Mouse (Mus musculus): ENCODE data around the gene Hist1h3d. TPM values are rescaled to one million over a fixed set of nuclear protein-coding genes. Genes with fewer than 3 reads are reported as not detected.

Gene Hist1h3d
- total RNA-seq, 2 experiments from 2014 or later = 2.4 to 2.5 TPM

GRCm38 (mm10) chr13:23621532-23622174, 46.1 kb downstream of the Hist1h3d start:
- DNase-seq = peak; percentile 84 to 90

GRCm38 (mm10) chr13:23622175-23622671, 46.7 kb downstream of the Hist1h3d start, which contains the start of gene Hist1h1e:
Hist1h1e (minus strand) TSS chr13:23622558.
- DNase-seq = peak; percentile 92 to 93

- peak in 1 of 2 experiments; percentile 44 for DNase-seq
These were observed 47.4 kb downstream of the Hist1h3d start for GRCm38 (mm10) chr13:23622861-23623450.

Small RNA genes within 50 kb of the gene (microRNA-seq; reads per million reads assigned to microRNA genes)
- gene Gm44297 = 0 reads per million in 2 experiments
- gene Gm44359 = 0 reads per million in 2 experiments
- gene Gm44394 = 0 reads per million in 2 experiments

Other genes starting within 250 kb of the Hist1h3d start
- 10 to 100 TPM; 16.7 to 17.3 TPM for gene Zfp322a, start 206.6 kb upstream of the Hist1h3d start, total RNA-seq (2021)
- 1 to 10 TPM; 4.6 to 4.7 TPM for gene Abt1, start 151.9 kb upstream of the Hist1h3d start, total RNA-seq (2021)
- gene Btn1a1, start 109.9 kb upstream of the Hist1h3d start, total RNA-seq (2021) = not detected
- not detected for gene Btn2a2, start 86.9 kb upstream of the Hist1h3d start, total RNA-seq (2021)
- 100 to 1,000 TPM; 225 to 244 TPM for gene Hist1h4h, start 44.7 kb upstream of the Hist1h3d start, total RNA-seq (2021)
- 10 to 100 TPM in 1 of 2 experiments, 1 to 10 TPM in 1; 6.3 to 16.6 TPM for gene Hist1h2af, start 41.9 kb upstream of the Hist1h3d start, total RNA-seq (2021)
- gene Hist1h3g, start 40.3 kb upstream of the Hist1h3d start, total RNA-seq (2021) = 1 to 10 TPM; 3.1 TPM
- 1 to 10 TPM; 1.1 to 1.5 TPM for gene Hist1h2bh, start 32.4 kb upstream of the Hist1h3d start, total RNA-seq (2021)
- gene Hist1h3f, start 31.7 kb upstream of the Hist1h3d start, total RNA-seq (2021) = 1 to 10 TPM; 4.9 to 6.3 TPM
- gene Hist1h4f, start 24.1 kb upstream of the Hist1h3d start, total RNA-seq (2021) = 10 to 100 TPM; 24.1 to 27.9 TPM
- 1 to 10 TPM in 1 of 2 experiments, under 1 TPM in 1; 0.94 to 1.0 TPM for gene Hist1h1d, start 22.5 kb upstream of the Hist1h3d start, total RNA-seq (2021)
- 10 to 100 TPM; 11.6 to 16.2 TPM for gene Hist1h3e, start 13.4 kb upstream of the Hist1h3d start, total RNA-seq (2021)
- 1 to 10 TPM; 2.9 to 3.0 TPM for gene Hist1h2ae, start 4.5 kb upstream of the Hist1h3d start, total RNA-seq (2021)
- gene Hist1h2bg, start 4.4 kb upstream of the Hist1h3d start, total RNA-seq (2021) = 10 to 100 TPM; 18.2 to 25.6 TPM
- 10 to 100 TPM; 10.2 to 10.9 TPM for gene Hist1h2bf, start 1.6 kb upstream of the Hist1h3d start, total RNA-seq (2021)
- 1 to 10 TPM; 2.0 to 4.1 TPM for gene Hist1h2ad, start 1.4 kb upstream of the Hist1h3d start, total RNA-seq (2021)
- gene Hist1h4d, start 5.8 kb downstream of the Hist1h3d start, total RNA-seq (2021) = 10 to 100 TPM; 51.2 to 52.9 TPM
- gene Hist1h2be, start 45.4 kb downstream of the Hist1h3d start, total RNA-seq (2021) = 10 to 100 TPM in 1 of 2 experiments, 1 to 10 TPM in 1; 8.6 to 10.2 TPM
- 10 to 100 TPM; 19.6 to 19.7 TPM for gene Hist1h1e, start 46.8 kb downstream of the Hist1h3d start, total RNA-seq (2021)
- gene Hist1h2ac, start 108.2 kb downstream of the Hist1h3d start, total RNA-seq (2021) = 1 to 10 TPM; 1.2 to 1.3 TPM
- 10 to 100 TPM; 71.2 to 76.1 TPM for gene Hist1h2bc, start 108.4 kb downstream of the Hist1h3d start, total RNA-seq (2021)
- not detected for gene Hist1h1t, start 120.1 kb downstream of the Hist1h3d start, total RNA-seq (2021)
- 10 to 100 TPM; 42.5 to 46.8 TPM for gene Hist1h4c, start 122.7 kb downstream of the Hist1h3d start, total RNA-seq (2021)
- 10 to 100 TPM; 60.9 to 64.1 TPM for gene Hfe, start 135.1 kb downstream of the Hist1h3d start, total RNA-seq (2021)
- gene Hist1h1c, start 163.0 kb downstream of the Hist1h3d start, total RNA-seq (2021) = 100 to 1,000 TPM; 162 to 175 TPM
- gene Hist1h3c, start 169.8 kb downstream of the Hist1h3d start, total RNA-seq (2021) = 1 to 10 TPM; 2.5 to 3.4 TPM
- gene Hist1h2bb, start 171.0 kb downstream of the Hist1h3d start, total RNA-seq (2021) = 1 to 10 TPM; 7.4 to 8.1 TPM
- gene Hist1h2ab, start 175.4 kb downstream of the Hist1h3d start, total RNA-seq (2021) = 1 to 10 TPM; 5.8 to 6.8 TPM
- 10 to 100 TPM in 1 of 2 experiments, 1 to 10 TPM in 1; 8.3 to 10.5 TPM for gene Hist1h3b, start 176.5 kb downstream of the Hist1h3d start, total RNA-seq (2021)
- 10 to 100 TPM in 1 of 2 experiments, 1 to 10 TPM in 1; 9.6 to 10.9 TPM for gene Hist1h4b, start 181.2 kb downstream of the Hist1h3d start, total RNA-seq (2021)
- 1 to 10 TPM; 5.4 to 6.4 TPM for gene Hist1h4a, start 185.5 kb downstream of the Hist1h3d start, total RNA-seq (2021)
- gene Hist1h3a, start 186.6 kb downstream of the Hist1h3d start, total RNA-seq (2021) = 10 to 100 TPM in 1 of 2 experiments, 1 to 10 TPM in 1; 7.5 to 10.7 TPM
- 1 to 10 TPM; 4.3 to 5.4 TPM for gene Hist1h1a, start 187.9 kb downstream of the Hist1h3d start, total RNA-seq (2021)
- under 1 TPM in 1 of 2 experiments, not detected in 1; 0.21 TPM for gene Trim38, start 194.2 kb downstream of the Hist1h3d start, total RNA-seq (2021)
- gene Slc17a2, start 231.2 kb downstream of the Hist1h3d start, total RNA-seq (2021) = not detected

All from heart, adult 18-20 months (tissue).